Mouse (Mus musculus): ENCODE measurements around the gene Igfbp5. TPM values are rescaled to one million over a fixed set of nuclear protein-coding genes. Genes with fewer than 3 reads are reported as not detected.
A peak's percentile ranks its signal among the peaks of the same experiment; 100 is the strongest.

Gene Igfbp5
- polyA plus RNA-seq, 1 experiment from 2014 or later: 69.6 TPM

GRCm38 (mm10) chr1:72815184-72815583 is 59.5 kb downstream of the Igfbp5 start:
- Histone ChIP-seq H3K36me3 (no peaks in the 10 kb centered on the region), H3K27me3 (peaks cover 3% of the 10 kb centered on the region; the same call in 1 of the 2 replicates), H3K9me3 (replicated peaks) (peaks cover 10% of the 10 kb centered on the region), H3K4me2 (replicated peaks) (no peak overlapping the region), H3K27ac (no peak overlapping the region), H3K4me3 (no peak overlapping the region), H3K9ac (no peak overlapping the region), H3K4me1 (peaks cover 30% of the 10 kb centered on the region)
- no peak for ATAC-seq (ENCODE audit: low FRiP score)
- WGBS: 55% methylated on average over 5 of the region's 5 CpGs

DNA sequence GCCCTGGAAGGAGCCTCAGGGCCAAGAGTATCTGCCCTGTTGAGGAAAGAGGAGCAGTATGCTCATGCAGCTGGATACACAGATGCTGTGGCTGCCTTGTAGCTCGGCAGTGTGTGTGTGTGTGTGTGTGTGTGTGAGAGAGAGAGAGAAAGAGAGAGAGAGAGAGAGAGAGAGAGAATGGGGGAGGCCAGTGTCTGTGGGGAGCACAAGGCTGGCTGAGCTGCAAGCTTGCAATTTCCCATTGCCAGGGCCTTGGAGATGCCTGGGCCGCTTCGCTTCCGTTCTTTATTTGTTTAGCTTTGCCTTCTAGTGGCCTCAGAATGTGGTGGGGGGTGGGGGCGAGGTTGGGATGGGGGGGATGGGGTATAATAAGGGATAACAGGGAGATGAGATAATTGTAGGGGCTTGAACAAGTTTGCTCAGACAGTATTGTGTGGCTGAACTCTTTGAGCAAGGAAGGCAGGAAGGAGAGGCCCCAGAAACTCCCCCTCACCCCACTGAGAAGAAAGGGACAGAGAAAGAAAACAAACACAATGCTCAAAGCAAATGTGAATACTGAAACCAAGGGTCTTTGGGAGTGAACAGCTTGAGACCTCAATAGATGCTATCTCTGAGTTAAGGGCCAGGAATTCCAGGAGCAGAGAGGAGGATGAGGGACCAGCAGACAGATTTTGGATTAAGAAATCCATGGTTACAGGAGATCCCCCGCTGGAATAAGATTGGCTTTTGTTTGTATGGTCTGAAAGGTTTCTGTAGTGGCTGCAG is 60.9 kb downstream of the Igfbp5 start:
- Histone ChIP-seq H3K36me3 (no peaks in the 10 kb centered on the region), H3K4me1 (peaks cover 30% of the 10 kb centered on the region), H3K27ac (peak overlapping the region; percentile 63), H3K9me3 (replicated peaks) (peaks cover 10% of the 10 kb centered on the region), H3K27me3 (peaks cover 3% of the 10 kb centered on the region; the same call in 1 of the 2 replicates), H3K9ac (0 out of 2 replicates have a peak overlapping the region, but pooled peaks have one; percentile 19), H3K4me2 (replicated peaks) (no peak overlapping the region), H3K4me3 (no peak overlapping the region)
- 1% methylated on average over 6 of the region's 6 CpGs for WGBS
- peak; percentile 49 for ATAC-seq (ENCODE audit: low FRiP score)

DNA sequence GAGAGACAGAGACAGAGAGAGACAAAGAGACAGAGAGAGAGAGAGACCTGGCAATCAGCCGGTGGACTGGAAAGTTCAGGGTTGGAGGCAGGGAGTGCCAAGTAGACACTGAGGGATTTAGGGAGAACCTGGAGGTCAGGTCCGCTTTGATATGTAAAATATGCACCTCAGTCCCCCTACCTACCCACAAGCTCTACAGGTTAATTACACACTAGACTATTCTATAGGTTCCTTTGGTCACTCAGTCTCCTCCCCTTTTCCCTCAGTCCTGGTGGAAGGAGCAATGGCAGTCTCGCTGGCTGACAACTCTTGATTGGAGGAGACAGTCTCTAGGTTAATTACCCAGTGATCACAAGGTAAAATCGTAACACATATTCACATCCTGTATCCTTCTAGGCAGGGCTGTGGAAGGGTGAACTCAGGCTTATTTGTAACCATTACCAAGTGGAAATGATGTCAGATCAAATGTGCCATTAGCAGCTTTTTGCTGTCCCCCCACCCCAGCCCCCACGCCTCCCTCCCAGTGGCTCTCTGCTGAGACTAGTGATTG is 61.5 kb downstream of the Igfbp5 start:
- H3K9ac ChIP-seq: no peak overlapping the region
- peaks cover 3% of the 10 kb centered on the region; the same call in 1 of the 2 replicates for H3K27me3 ChIP-seq
- H3K36me3 ChIP-seq: no peaks in the 10 kb centered on the region
- H3K4me1 ChIP-seq: peaks cover 30% of the 10 kb centered on the region
- 25% methylated on average over 5 of the region's 5 CpGs for WGBS
- peaks cover 10% of the 10 kb centered on the region for H3K9me3 ChIP-seq (replicated peaks)
- H3K27ac ChIP-seq: peak overlapping the region; percentile 63
- ATAC-seq (ENCODE audit: low FRiP score): peak; percentile 42
- no peak overlapping the region for H3K4me2 ChIP-seq (replicated peaks)
- no peak overlapping the region for H3K4me3 ChIP-seq

- ATAC-seq (ENCODE audit: low FRiP score): no peak
- 91% methylated on average over 3 of the region's 3 CpGs for WGBS
- Histone ChIP-seq H3K4me2 (replicated peaks) (no peak overlapping the region), H3K9ac (no peak overlapping the region), H3K27ac (no peak overlapping the region), H3K36me3 (no peaks in the 10 kb centered on the region), H3K4me3 (no peak overlapping the region), H3K27me3 (no peaks in the 10 kb centered on the region), H3K4me1 (peaks cover 36% of the 10 kb centered on the region), H3K9me3 (replicated peaks) (peaks cover 10% of the 10 kb centered on the region)
These were observed 63.6 kb downstream of the Igfbp5 start for GRCm38 (mm10) chr1:72811061-72811460.

GRCm38 (mm10) chr1:72809951-72810675 is 64.6 kb downstream of the Igfbp5 start:
- H3K9me3 ChIP-seq (replicated peaks): peaks cover 10% of the 10 kb centered on the region
- no peak overlapping the region for H3K4me2 ChIP-seq (replicated peaks)
- H3K27ac ChIP-seq: no peak overlapping the region
- peaks cover 37% of the 10 kb centered on the region for H3K4me1 ChIP-seq
- H3K27me3 ChIP-seq: no peaks in the 10 kb centered on the region
- no peaks in the 10 kb centered on the region for H3K36me3 ChIP-seq
- 91% methylated on average over 7 of the region's 7 CpGs for WGBS
- H3K4me3 ChIP-seq: no peak overlapping the region
- no peak overlapping the region for H3K9ac ChIP-seq
- ATAC-seq (ENCODE audit: low FRiP score): no peak

DNA sequence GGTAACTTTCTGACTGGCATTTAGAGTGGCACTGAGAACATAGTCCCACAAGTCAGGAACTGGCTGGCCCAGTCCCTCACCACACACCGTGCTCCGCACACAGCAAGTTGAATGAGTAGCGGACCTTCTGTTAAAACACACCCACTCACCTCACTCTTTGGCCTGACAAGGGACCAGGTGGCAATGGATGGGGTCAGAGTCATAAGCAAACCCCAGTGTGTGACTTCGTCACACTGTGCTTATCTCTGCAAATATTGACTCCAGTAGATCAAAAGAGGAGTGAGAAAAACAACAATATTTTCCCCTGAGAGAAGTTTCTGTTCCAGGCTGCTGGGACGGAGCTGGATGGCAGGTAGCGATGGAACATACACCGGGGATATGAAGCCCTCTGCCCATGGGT is 65.4 kb downstream of the Igfbp5 start:
- Histone ChIP-seq H3K4me2 (replicated peaks) (no peak overlapping the region), H3K9me3 (replicated peaks) (peaks cover 10% of the 10 kb centered on the region), H3K27ac (no peak overlapping the region), H3K36me3 (no peaks in the 10 kb centered on the region), H3K9ac (no peak overlapping the region), H3K4me3 (no peak overlapping the region), H3K4me1 (peaks cover 30% of the 10 kb centered on the region), H3K27me3 (no peaks in the 10 kb centered on the region)
- 93% methylated on average over 7 of the region's 7 CpGs for WGBS
- ATAC-seq (ENCODE audit: low FRiP score): no peak

Other genes starting within 250 kb of the Igfbp5 start
- gene Ankar, start 174.3 kb downstream of the Igfbp5 start, polyA plus RNA-seq (2016; fragmentation: Nextera tagmentation; extraction: Ambion mirVana): not detected in 2 replicates
- 1,194 and 1,379 TPM in 2 replicates for gene Rpl37a, start 163.6 kb downstream of the Igfbp5 start, polyA plus RNA-seq (2016; fragmentation: Nextera tagmentation; extraction: Ambion mirVana)
- gene Igfbp2, start 50.4 kb downstream of the Igfbp5 start, polyA plus RNA-seq (2016; fragmentation: Nextera tagmentation; extraction: Ambion mirVana): 548 and 549 TPM in 2 replicates
- not detected in 2 replicates for gene Tnp1, start 141.0 kb upstream of the Igfbp5 start, polyA plus RNA-seq (2016; fragmentation: Nextera tagmentation; extraction: Ambion mirVana)

Data from hindbrain, embryonic 12.5 days (tissue).